ENCODE assay signal across 8 mouse cellular contexts in the genomic region with DNA sequence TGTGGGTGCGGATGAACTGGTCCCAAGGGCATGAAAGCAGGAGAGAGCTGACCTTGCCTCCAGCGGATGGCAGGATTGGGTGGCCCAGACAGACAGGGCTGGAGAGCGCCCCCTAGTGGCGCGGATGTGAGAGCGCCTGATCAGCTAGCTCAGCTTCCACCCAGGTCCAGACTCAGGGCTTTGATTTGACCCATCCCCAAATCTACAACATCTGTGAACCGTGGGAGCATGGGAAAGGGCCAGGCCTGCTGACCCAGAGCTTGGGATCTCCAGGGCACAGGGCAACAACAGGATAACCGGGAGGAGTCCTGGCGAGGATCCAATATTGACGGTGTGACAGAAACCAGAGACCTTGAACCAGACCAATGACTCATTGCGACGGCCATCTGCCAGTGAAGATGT.
DNase-seq lines count a peak whose midpoint lies in the region; ATAC-seq and TF ChIP-seq lines count a peak whose summit lies in the region.

No protein-coding gene starts in this region.

- ATAC-seq in megakaryocyte progenitor cell, adult 5-6 weeks (replicated peaks; ENCODE audit: poor library complexity): peak; percentile 52

- no peaks in the 10 kb centered on the region for H3K36me3 ChIP-seq in ES-Bruce4 (ENCODE audit: control insufficient read depth, insufficient read depth, low read length, poor library complexity, severe bottlenecking)

- H3K9me3 ChIP-seq in ES-Bruce4 (replicated peaks; ENCODE audit: control insufficient read depth, insufficient read depth, low read length, poor library complexity, severe bottlenecking): no peaks in the 10 kb centered on the region

- no peaks in the 10 kb centered on the region for H3K27me3 ChIP-seq in ES-Bruce4 (ENCODE audit: control insufficient read depth, insufficient read depth, low read length, poor library complexity, severe bottlenecking)

- TF ChIP-seq EP300 in ES-Bruce4 (IDR thresholded peaks at IDR 0.05; ENCODE audit: insufficient read depth, low read depth, low read length): 0 out of 2 replicates have a peak, but pooled peaks have one; percentile 4

- peaks cover 9% of the 10 kb centered on the region for H3K4me1 ChIP-seq in ES-Bruce4 (ENCODE audit: control insufficient read depth, insufficient read depth, low read length)

- H3K4me3 ChIP-seq in ES-Bruce4 (ENCODE audit: low read depth, low read length): no peak overlapping the region

- H3K9ac ChIP-seq in ES-Bruce4 (ENCODE audit: low read depth, poor library complexity, severe bottlenecking): no peak overlapping the region

- peak; percentile 70 for DNase-seq in embryo, embryonic 10 days (ENCODE audit: low spot score)
- no peak for DNase-seq in embryo, embryonic 9.5 days (ENCODE audit: extremely low spot score)
- peak; percentile 38 for DNase-seq in cerebellum, adult 11-12 months
- DNase-seq in heart, adult 11 months: peak; percentile 97
- DNase-seq in kidney, postnatal 10 days: peak; percentile 72
- peak; percentile 41 to 48 for DNase-seq in thymus, postnatal 36 days

- peak; percentile 98 for TF ChIP-seq CTCF in ES-Bruce4 (IDR thresholded peaks at IDR 0.05; ENCODE audit: low read depth, low read length)

- no peak overlapping the region for H3K27ac ChIP-seq in ES-Bruce4 (ENCODE audit: insufficient read depth, low read length)

- no peak for TF ChIP-seq POLR2A in ES-Bruce4 (IDR thresholded peaks at IDR 0.05; ENCODE audit: insufficient read depth, low read length)
